Mouse (Mus musculus) urinary bladder, postnatal 14 days (tissue): ENCODE data around the gene Myom1.

Experiments
- DNase-seq: peaks from one replicate; pipeline ENCODE4 v3.0.0; 2021; ENCODE audit warnings: low spot score

The Myom1 gene

GRCm38 (mm10) chr17:71136384-71137333 lies 134.2 kb downstream of the Myom1 start:
- DNase-seq: no peak

DNA sequence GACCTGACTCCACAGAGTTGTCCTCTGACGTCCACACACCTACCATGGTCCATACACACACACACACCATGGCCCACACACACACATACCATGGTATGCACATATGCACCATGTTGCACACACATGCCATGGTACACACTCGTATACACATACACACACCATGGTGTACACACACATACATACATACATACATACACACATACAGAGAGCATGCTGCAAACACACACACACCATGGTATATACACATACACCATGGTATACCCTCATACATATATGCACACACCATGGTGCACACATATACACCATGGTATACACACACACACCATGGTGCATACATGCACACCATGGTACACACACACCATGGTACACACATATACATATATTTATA lies 134.9 kb downstream of the Myom1 start:
- no peak for DNase-seq

GRCm38 (mm10) chr17:71142068-71142467 lies 139.6 kb downstream of the Myom1 start:
- DNase-seq: no peak

- no peak for DNase-seq
Observed at GRCm38 (mm10) chr17:71143155-71143554, 140.7 kb downstream of the Myom1 start.

GRCm38 (mm10) chr17:71144322-71145116 lies 142.1 kb downstream of the Myom1 start:
- no peak for DNase-seq

DNA sequence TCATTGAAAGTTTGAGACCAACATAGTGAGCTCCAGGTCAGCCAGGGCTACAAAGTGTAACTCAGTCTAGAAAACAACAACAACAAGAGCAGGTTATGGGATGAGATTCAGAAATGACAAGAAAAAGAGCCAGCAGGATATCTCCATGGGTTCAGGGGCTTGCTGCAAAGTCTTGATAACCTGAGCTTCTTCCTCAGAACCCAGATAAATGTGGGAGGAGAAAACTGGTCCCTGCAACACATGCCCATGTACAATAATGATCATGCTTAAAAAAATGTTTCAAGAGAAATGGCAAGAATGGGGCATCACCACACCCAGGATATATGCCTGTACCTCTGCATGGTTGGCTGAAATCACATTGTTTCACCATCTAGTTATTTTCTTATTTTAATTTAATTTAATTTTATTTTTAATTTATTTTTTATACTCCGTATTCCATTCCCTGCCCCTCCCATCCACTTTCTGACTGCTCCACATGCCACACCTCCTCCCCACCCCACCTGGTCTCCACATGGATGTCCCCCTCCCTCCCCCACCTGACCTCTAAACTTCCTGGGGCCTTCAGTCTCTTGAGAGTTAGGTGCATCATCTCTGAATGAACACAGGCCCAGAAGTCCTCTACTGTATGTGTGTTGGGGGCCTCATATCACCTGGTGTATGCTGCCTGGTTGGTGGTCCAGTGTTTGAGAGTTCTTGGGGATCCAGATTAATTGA lies 143.0 kb downstream of the Myom1 start:
- no peak for DNase-seq

DNA sequence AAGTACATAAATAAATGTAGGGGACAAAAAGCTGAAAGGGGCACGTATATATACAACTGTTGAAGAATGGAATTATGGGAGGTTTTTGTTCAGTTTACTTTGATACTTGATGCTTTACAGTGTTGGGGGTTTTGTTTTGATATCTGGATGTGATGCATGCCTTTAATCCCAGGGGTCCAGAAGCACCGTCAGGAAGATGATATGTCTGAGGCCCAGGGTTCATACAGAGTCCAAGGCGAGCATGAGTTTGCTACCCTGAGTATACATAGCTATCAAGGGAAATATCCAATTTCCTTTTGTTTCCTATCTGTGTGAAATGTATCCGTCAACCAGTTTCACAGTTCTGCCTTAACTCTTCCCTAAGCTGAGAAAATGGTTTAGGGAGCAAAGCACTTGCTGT lies 150.9 kb downstream of the Myom1 start:
- no peak for DNase-seq

DNA sequence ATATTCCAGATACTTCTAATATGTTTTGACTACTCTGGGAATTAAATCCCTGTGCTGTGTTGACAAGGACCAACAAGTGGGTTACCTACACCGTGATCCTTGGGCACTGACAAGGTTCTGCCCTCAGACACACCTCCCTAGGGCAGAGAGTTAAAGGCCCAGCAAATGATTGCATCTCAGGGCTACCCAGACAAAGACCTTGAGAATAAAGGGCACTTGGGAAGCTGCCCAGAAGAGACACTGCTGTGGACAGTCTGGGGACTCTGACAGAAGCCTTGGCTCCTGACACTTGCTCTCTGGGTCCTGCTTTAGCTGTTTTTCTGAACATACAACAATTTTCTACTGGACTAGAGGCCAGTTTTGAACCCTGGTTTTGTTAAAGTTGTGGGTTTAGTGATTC lies 152.8 kb downstream of the Myom1 start:
- DNase-seq: no peak

DNA sequence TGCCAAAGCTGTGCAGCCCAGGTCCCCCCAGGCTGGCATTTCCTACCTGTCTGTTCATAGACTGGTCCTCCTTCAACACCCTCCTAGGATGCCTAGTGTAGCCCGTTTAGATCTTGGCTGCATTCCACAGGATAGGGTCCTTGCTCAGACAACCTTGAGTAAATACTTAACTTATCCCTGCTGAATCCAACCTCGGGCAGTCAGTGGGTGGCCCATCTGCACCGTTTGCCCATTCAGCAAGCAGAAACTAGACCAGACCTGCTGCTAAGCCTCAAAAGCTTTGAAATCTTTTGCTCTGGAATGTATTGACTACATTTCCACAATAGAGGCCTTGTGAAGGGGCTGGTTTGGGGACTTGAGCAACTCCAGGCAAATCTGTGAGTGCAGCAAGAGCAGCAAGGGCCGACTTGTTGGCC lies 156.7 kb downstream of the Myom1 start:
- peak; percentile 56 for DNase-seq

- no peak for DNase-seq
Observed at GRCm38 (mm10) chr17:71159720-71160119, 157.3 kb downstream of the Myom1 start.

DNA sequence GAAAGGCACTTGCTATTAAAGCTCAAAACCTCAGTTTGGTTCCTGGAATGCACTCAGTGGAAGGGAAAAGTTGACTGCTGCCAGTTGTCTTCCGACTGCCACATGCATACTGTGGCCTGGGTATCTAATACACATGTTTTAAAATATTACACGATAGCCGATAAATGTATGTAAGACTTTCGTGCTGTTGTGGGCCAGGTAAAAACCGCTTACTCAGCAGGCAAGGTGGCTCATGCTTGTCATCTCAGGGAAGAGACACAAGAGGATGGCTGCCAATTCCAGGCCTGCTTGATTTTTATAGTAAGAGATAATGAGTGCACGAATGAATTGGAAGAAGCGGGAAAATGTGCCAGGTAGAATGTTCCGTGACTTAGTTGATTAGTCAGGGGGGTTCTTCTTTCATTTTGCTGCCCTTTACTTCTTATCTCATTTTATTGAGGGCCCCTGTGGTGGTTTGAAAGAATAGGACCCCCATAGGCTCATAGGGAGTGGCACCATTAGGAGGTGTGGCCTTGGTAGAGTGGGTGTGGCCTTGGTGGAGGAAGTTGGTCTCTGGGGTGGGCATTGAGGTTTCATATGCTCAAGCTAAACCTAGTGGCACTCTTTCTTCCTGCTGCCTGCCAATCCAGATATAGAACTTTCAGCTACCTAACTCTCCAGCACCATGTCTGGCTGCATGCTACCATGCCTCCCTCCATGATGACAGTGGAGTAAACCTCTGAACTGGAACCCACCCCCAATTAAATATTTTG lies 158.0 kb downstream of the Myom1 start:
- no peak for DNase-seq

DNA sequence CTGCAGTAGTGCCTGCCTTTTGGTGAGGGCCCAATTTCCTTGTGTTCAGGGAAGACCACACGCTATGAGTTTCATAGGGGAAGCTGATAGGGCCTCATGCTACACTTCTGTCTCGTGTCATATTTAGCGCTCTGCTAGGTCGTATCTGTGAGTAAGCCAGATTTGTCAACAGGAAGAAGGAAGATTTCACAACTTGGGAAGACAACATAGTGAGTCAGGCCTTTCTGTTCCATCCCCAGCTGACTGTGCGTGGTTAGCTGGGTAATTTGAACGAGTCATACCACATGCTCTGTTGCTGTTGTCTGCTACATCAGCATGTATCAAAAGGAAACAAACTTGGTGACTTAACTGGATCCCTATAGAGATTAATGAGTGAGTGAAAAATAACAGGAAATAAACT lies 162.6 kb downstream of the Myom1 start:
- DNase-seq: peak; percentile 23

- DNase-seq: no peak
Observed at GRCm38 (mm10) chr17:71168205-71168815, 165.9 kb downstream of the Myom1 start.

GRCm38 (mm10) chr17:71168846-71169245 lies 166.4 kb downstream of the Myom1 start:
- no peak for DNase-seq

DNA sequence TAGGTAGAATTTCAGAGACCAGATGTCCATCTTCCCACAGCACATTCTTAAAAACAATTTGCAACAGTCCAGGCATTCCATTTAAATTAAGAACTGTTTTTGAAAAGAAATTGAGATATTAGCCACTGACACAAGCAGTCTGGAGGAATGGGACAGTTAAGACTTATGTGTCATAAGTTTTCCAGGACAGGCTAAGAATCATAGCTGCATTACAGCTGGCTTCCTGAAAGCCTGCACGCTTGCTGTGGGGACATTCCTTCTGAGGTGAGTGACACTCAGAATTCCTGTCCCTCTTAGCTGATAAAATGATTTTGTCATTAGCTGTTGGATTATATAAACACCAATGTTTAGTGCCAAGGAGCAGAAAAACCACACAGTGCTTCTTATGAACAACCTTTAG lies 167.2 kb downstream of the Myom1 start:
- no peak for DNase-seq

DNA sequence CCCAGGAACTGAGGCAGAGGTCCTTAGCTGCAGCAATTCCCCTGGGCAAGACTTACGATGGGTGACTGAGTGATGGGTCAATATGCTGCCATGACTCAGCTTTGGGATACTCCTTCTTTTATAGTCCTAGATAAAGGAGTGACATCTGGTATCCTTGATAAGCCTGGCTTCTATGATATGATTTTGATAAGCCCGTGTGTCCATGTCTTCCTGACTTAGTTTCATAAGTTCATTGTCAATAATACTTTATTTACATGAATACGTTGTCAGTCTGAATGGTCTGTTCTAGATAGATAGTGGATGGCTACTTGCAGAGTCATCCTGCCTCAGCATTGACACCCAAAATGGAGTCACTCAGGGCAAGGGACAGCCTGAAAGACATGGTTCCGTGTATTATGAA lies 168.7 kb downstream of the Myom1 start:
- DNase-seq: no peak
